Mouse (Mus musculus): ENCODE data around the gene Gpr82.

DNA sequence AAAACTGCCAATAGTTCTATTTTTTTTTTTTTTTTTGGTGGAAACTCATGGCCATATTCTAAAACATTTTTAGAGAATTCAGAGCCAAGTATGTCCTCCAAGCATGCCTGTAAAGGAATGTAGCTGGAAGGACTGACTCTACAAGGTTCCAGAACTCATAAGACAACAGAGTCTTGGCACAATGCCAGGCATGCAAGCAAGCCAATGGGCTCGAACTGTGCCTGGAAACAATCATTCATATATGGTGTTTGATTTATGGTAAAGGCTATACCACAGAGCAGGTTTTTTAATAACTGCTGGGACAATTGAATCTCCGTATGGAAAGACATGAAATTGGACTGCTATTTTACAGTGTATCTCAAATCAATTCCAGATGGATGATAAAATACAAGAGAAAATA, 43.9 kb downstream of the Gpr82 start:
- TF ChIP-seq EP300 (optimal IDR thresholded peaks at IDR 0.05) = no peak
- no peak for TF ChIP-seq CTCF (IDR thresholded peaks at IDR 0.05; ENCODE audit: low read depth)
